Mouse (Mus musculus) c-Kit-positive CD71-positive TER-119-negative erythroid progenitor cells, embryonic 14.5 days (primary cell): ENCODE data around the gene Pcsk5.

ENCODE experiments used
- DNase-seq: peaks from one replicate; pipeline ENCODE4 v3.0.0-alpha.2; 2013; ENCODE audit warnings: low read depth

Gene Pcsk5

GRCm38 (mm10) chr19:17570936-17571335, 266.5 kb downstream of the Pcsk5 start:
- no peak for DNase-seq

- DNase-seq = no peak
These were observed 270.2 kb downstream of the Pcsk5 start for GRCm38 (mm10) chr19:17567264-17567663.

- DNase-seq = no peak
These were observed 271.3 kb downstream of the Pcsk5 start for GRCm38 (mm10) chr19:17566097-17566496.

DNA sequence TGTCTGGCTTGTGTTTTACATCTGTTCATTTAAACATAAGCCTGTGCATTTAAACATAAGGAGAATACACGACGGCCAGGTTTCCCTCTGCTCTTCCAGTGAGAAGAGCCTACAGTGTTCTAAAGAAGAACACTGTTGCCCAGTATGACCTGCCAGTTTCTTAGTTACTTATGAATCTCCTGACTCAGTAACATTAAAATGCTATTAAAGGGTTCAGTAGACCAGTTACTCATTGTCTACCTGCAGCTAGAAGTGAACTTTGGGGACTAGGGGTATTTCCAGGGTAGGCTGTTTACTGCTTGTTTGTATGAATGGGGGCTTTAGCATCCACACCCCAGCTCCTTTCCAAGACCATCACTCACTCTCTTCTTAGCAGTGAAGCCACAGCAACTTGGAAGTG, 278.7 kb downstream of the Pcsk5 start:
- no peak for DNase-seq

DNA sequence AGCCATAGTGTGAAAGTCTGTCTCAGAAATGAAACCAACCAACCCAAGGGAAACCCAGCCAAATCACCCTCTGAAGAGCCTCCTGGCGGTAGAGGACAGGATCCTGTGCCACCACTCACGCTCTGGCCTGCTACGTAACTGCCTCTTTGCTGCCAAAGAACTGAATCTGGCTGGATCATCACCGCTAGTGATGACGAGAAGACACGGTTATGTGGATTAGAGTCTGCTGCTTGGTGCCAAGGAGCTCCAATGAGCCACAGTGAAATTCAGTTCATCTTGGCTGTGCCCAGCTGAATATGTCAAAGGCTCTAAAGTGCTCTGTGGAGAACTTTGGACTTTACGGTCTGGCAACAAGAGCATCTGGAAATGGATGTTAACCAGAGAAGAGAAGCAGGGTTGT, 282.3 kb downstream of the Pcsk5 start:
- no peak for DNase-seq

GRCm38 (mm10) chr19:17554571-17554970, 282.9 kb downstream of the Pcsk5 start:
- no peak for DNase-seq

GRCm38 (mm10) chr19:17553396-17554100, 283.9 kb downstream of the Pcsk5 start:
- DNase-seq = no peak

DNA sequence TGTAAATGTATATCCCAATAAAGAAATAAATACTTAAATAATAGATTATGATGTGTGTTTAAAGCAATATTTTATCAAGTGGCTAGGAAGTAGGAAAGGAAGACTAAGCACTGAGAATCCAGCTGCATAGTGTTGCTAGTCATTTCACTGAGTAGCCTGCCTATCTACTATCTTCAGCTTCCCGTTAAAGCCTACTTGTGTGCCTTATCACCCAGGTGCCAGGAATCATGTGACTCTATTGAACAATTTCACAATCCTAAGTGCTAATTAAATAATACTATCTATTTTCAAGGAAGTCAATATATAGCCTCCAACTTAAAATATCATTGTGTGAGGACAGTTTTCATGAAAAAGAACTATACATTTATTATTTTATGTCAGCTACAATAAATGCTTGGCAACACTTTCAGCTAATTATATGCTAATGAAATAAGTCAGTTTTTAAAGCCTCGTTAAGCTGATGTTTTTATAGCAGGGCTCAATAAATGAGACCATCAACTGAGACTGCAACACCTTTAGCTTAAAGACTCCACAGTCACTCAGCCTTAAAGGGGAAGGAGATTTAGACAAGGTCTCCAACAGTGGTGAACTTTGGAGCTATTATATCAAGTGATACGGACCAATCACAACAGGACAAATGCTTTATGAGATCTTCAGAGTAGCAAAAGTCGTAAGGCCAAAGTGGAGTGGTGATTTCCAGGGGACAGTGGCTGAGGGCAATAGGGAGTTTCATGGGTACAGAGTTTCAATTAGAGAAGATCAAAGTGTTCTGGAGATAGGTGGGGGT, 308.5 kb downstream of the Pcsk5 start:
- no peak for DNase-seq

GRCm38 (mm10) chr19:17525558-17525957, 311.9 kb downstream of the Pcsk5 start:
- no peak for DNase-seq

DNA sequence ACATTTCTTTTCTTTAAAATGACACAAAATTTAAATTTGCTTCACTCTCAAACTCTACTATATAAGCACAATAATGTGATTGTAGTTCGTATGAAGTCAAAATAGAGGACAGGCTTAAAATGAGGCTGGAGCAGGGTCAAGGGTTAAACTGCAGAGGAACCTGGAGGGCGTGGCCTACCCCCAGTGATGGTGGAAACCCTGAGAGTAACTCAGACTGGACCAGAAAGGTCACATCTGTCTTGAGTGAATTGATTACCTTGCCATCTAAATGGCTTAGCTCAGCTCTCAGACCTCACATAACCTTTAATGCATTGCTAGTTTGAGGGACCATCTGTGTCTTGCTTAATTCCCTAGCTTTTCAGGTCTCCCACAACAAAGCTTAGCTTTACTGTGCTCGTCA, 323.0 kb downstream of the Pcsk5 start:
- no peak for DNase-seq

DNA sequence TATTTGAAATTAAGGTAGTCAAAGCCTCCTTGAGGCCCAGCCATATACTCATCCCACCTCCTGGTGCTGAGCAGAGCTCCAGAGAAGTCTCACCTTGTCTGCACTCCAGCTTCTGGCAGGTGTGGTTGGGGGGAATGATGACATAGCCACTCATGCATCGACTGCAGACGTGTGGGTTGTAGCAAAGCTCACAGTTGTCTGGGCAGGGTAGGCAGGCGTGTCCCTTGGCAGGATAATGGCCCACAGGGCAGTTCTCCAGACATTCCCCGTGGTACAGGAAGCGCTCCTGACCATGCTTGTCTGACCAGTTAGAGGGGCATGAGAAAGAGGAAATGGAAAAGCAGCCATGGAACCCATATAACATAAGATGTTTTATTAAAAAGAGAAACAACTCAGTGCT, 326.1 kb downstream of the Pcsk5 start:
- DNase-seq = no peak

DNA sequence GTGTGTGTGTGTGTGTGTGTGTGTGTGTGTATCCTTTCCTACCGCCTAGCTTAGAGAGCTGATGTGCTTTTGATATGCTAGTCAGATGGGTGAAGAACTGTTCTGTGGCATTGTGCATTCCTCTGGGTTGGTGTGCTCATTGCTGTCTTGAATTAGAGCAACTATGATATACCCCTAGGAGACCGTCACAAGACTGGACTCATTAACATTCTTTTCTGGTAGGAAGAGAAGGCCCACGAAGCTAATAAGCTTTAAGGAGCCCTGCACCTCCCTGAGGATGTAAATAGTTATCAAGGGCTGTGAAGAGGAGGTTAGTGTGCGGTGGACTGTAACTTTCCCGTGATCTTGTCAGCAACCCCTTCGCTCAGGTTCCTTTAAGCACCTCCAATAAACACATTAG, 333.2 kb downstream of the Pcsk5 start:
- no peak for DNase-seq

- no peak for DNase-seq
These were observed 338.7 kb downstream of the Pcsk5 start for GRCm38 (mm10) chr19:17498586-17499235.

GRCm38 (mm10) chr19:17496131-17496530, 341.3 kb downstream of the Pcsk5 start:
- DNase-seq = no peak

GRCm38 (mm10) chr19:17491822-17492544, 345.4 kb downstream of the Pcsk5 start:
- DNase-seq = no peak

GRCm38 (mm10) chr19:17491322-17491721, 346.1 kb downstream of the Pcsk5 start:
- DNase-seq = no peak

- no peak for DNase-seq
These were observed 347.6 kb downstream of the Pcsk5 start for GRCm38 (mm10) chr19:17489866-17490141.

- DNase-seq = no peak
These were observed 348.2 kb downstream of the Pcsk5 start for GRCm38 (mm10) chr19:17489041-17489865.

DNA sequence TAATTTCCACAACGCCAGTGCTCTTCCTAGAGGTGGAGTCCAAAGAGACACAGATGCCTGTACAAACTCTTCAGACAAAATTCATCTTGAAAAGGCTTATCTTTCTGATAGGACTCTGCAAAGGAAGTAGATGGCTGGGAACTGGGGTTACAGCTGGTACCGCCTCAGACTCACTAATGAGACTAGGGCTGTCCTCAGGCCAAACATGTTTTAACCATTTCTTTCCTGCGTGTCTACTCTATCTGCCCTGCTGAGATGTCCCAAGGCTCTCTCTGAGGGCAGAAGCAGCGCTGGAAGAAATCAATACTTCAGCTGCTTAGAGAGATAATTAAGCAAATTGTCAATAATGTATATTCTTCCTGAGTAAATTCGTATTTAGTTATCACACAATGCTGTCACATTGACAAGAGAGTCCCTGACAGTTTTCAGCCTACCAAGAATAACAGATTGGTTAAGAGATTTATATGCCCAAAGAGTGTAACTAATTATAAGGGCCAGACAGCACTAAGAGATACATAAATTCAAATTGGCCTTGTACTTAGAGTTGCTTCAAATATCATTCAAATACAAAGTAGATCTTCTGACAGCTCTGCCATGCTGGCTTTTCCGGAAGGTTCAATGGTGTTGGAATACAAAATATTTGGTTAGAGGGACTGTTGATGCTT, 355.2 kb downstream of the Pcsk5 start:
- no peak for DNase-seq

DNA sequence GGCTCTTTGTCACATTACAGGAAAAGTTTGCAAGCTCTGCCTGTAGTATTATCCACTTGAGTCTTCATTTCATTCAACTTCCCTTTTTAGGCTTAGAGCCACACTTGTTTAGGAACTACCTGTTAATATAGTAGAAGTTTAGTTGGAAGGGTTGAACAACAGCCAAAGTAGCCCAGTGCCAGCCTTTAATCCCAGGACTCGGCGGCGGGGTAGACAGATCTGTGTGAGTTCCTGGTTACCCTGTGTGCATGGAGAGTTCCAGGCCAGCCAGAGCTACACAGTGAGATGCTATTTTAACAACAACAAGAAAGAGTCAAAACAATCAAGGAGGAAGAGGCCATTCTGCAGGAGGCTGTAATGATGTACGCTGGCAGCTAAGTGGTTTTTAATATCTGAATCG, 358.0 kb downstream of the Pcsk5 start:
- no peak for DNase-seq

DNA sequence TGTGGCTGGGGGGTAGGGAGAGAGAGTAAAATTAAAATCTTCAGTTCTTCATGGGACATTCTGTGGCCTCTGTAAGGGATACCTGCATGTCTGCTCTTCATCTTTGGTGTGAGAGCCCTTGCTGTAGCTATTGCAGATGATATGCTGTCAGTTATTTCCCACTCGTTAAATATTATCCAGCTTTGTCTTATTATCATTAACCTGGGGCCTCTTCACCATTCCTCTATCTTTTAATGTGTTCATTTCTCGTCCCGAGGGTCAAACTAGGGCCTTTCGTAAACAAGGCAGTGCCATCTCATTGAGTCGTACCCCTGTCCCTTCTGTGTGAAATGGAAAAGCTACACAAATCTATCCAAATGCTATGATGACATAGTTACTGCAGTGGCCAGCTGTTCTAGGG, 361.4 kb downstream of the Pcsk5 start:
- DNase-seq = no peak
